Mouse (Mus musculus) heart, embryonic 14.5 days (tissue): ENCODE measurements around the gene Tldc2. TPM values are rescaled to one million over a fixed set of nuclear protein-coding genes. Genes with fewer than 3 reads are reported as not detected.

Experiments
- ATAC-seq: fragments of 200-750 bp; cut with Nextera tagmentation; 2 replicates; pipeline ENCODE4 v1.8.0; 2017; ENCODE audit warnings: low read depth, moderate TSS enrichment; ENCODE audit not compliant: insufficient number of reproducible peaks, insufficient read depth, low FRiP score
- H3K27ac ChIP-seq, 2 experiments: fragments of 200-500 bp in 1 of 2; fragments of 300-500 bp in 1 of 2; sonication (generic) in 1 of 2; replicated peaks in 1 of 2; 2 replicates each; pipeline ENCODE4 v1.5.1; 2012 to 2014; ENCODE audit warnings: low read depth in 2 of 2, low read length in 2 of 2, control low read depth in 1 of 2, mild to moderate bottlenecking in 1 of 2, mixed read lengths in 1 of 2; ENCODE audit not compliant: control insufficient read depth in 1 of 2, insufficient read depth in 1 of 2
- H3K27me3 ChIP-seq: fragments of 300-500 bp; sonication (generic); 2 replicates; pipeline ENCODE4 v1.6.1; 2014; ENCODE audit warnings: mild to moderate bottlenecking, low read length, control low read depth; ENCODE audit not compliant: control insufficient read depth, insufficient read depth
- H3K36me3 ChIP-seq: fragments of 300-500 bp; sonication (generic); 2 replicates; pipeline ENCODE4 v1.6.1; 2014; ENCODE audit warnings: mild to moderate bottlenecking, control low read depth, low read length, mixed read lengths; ENCODE audit not compliant: control insufficient read depth, insufficient read depth
- H3K4me1 ChIP-seq, 2 experiments: fragments of 200-500 bp in 1 of 2; fragments of 300-500 bp in 1 of 2; sonication (generic) in 1 of 2; 2 replicates each; pipeline ENCODE4 v1.6.1; 2012 to 2014; ENCODE audit warnings: low read length in 2 of 2, control low read depth in 1 of 2, mixed read lengths in 1 of 2; ENCODE audit not compliant: control insufficient read depth in 2 of 2, insufficient read depth in 2 of 2
- H3K4me2 ChIP-seq: fragments of 300-500 bp; sonication (generic); 2 replicates; pipeline ENCODE4 v1.6.1; 2014; ENCODE audit warnings: mild to moderate bottlenecking, low read length
- H3K4me3 ChIP-seq, 2 experiments: fragments of 200-500 bp in 1 of 2; fragments of 300-500 bp in 1 of 2; sonication (generic) in 1 of 2; 2 replicates each; pipeline ENCODE4 v1.5.1; 2012 to 2014; ENCODE audit warnings: low read length in 2 of 2, mild to moderate bottlenecking in 2 of 2, control low read depth in 1 of 2, low read depth in 1 of 2, moderate library complexity in 1 of 2; ENCODE audit not compliant: control insufficient read depth in 1 of 2, insufficient read depth in 1 of 2
- H3K9ac ChIP-seq: fragments of 300-500 bp; sonication (generic); 2 replicates; pipeline ENCODE4 v1.6.1; 2014; ENCODE audit warnings: mild to moderate bottlenecking, low read length
- H3K9me3 ChIP-seq: fragments of 300-500 bp; sonication (generic); 2 replicates; pipeline ENCODE4 v1.6.1; 2016; ENCODE audit warnings: low read length, control low read depth; ENCODE audit not compliant: control insufficient read depth
- WGBS: fragments of 180-500 bp; shearing (Covaris S2); extraction: QIAGEN DNeasy Blood & Tissue Kit; methylation state at CpG from one replicate; pipeline ENCODE4 v1.1.7; 2014; 5-methylcytosine and 5-hydroxymethylcytosine counted together
- polyA plus RNA-seq: library from polyadenylated mRNA; unstranded; fragments of >200 nt; fragmentation: Nextera tagmentation; extraction: Ambion mirVana; gene quantifications from 2 replicates; pipeline ENCODE4 v1.2.1, GENCODE M21; 2014

The Tldc2 gene
- polyA plus RNA-seq, 1 experiment from 2014 or later: not detected

DNA sequence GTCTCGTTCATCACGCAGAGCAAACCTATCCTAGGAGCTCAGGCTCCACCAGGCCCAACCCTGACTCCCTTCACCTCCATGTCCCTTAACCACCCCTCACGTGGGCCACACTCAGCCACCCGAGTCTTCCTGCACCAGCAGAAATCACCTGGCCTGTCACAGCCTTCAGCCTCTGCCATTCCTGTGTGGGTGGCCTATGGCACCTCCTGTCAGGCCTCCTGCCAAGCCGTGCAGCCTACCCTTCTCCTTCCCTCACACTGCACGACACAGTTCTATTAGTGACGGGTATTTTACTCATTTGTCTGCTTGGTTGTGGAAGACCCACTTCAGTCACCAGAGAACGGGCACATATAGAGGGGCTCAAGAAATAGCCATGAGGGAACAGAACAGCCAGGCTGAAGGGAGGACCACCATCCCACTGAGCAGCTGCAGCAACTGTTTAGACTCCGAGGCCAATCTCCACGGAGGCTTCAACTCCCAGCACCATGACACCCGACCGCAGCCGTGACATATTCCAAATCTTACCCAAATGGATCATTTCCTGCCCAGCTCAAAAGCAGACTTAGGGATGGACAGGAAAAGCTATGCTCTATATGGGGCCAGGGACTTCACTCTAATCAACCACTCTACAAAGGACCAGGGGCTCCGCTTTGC lies 18.0 kb upstream of the Tldc2 start:
- H3K9ac ChIP-seq: peak overlapping the region; percentile 70; the same call in 1 of the 2 replicates
- 58% methylated on average over 14 of the region's 14 CpGs for WGBS
- H3K27me3 ChIP-seq: no peaks in the 10 kb centered on the region
- ATAC-seq: no peak
- peaks cover 80 to 99% of the 10 kb centered on the region in 2 experiments for H3K4me1 ChIP-seq
- peaks cover 12% of the 10 kb centered on the region for H3K36me3 ChIP-seq
- H3K27ac ChIP-seq: peak overlapping the region; percentile 92 to 96
- H3K4me3 ChIP-seq: no peak overlapping the region
- peak overlapping the region; percentile 45 for H3K4me2 ChIP-seq
- no peaks in the 10 kb centered on the region for H3K9me3 ChIP-seq

GRCm38 (mm10) chr2:157069355-157069735 lies 17.5 kb upstream of the Tldc2 start:
- WGBS: 37% methylated on average over 3 of the region's 3 CpGs
- H3K4me1 ChIP-seq: peaks cover 79 to 99% of the 10 kb centered on the region in 2 experiments
- peaks cover 12% of the 10 kb centered on the region for H3K36me3 ChIP-seq
- no peak overlapping the region for H3K4me3 ChIP-seq
- H3K9me3 ChIP-seq: no peaks in the 10 kb centered on the region
- no peaks in the 10 kb centered on the region for H3K27me3 ChIP-seq
- ATAC-seq: no peak
- H3K4me2 ChIP-seq: peak overlapping the region; percentile 45
- H3K27ac ChIP-seq: peak overlapping the region; percentile 92 to 96
- H3K9ac ChIP-seq: peak overlapping the region; percentile 70

DNA sequence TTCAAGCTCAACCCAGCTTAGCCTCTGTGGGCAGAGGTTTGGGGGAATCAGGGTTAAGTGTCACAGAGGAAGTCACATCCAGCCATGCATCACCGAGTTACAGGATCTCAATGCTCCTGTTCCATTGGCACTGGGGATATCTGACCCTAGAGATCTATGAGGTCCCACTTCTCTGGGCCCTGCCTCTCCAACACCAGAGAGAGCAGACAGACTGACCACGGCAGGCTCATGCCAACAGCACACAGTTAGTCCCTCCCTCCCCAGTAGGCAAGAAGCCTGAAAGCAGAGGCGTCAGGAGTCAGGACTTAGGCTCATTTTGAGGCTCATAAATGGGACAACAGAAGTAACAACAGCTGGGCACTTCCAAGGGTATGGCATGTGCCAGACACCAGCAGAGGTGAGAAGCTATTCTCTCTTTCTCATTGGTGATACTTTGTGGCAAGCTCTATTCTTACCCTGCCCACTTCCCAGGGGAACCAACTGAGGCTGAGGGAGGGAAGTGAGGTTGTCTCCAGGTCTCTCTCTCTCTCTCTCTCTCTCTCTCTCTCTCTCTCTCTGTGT lies 17.0 kb upstream of the Tldc2 start:
- H3K9ac ChIP-seq: peak overlapping the region; percentile 70
- WGBS: 13% methylated on average over 3 of the region's 3 CpGs
- no peak overlapping the region for H3K4me3 ChIP-seq

DNA sequence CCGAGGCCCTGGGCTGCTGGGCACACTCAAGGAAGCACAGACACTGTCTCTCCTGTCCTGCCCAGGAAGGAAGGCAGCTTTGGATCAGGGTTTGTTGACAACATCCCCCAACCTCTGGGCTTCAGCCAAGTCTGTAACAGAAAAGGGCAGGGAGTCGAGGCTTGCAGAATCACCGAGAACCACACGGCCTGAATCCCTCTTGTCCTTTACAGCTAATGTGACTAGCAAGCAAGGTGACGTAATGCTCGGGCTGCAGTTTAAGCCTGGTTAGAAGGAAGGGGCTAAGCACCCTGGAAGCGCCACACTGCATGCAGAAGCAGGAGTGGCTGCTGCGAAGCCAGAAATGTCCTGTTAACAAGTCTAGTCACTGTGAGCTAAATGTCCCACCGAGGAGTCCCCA lies 16.5 kb upstream of the Tldc2 start:
- H3K27ac ChIP-seq: peak overlapping the region; percentile 92 to 96
- ATAC-seq: peak; percentile 20; the same call in 1 of the 2 replicates
- WGBS: 5% methylated on average over 8 of the region's 9 CpGs
- H3K4me1 ChIP-seq: peaks cover 73 to 99% of the 10 kb centered on the region in 2 experiments
- H3K4me2 ChIP-seq: peak overlapping the region; percentile 45
- no peaks in the 10 kb centered on the region for H3K9me3 ChIP-seq
- H3K27me3 ChIP-seq: no peaks in the 10 kb centered on the region
- H3K36me3 ChIP-seq: peaks cover 12% of the 10 kb centered on the region
- H3K9ac ChIP-seq: peak overlapping the region; percentile 70
- no peak overlapping the region for H3K4me3 ChIP-seq

More for the DNA sequence above, 17.0 kb upstream of the Tldc2 start:
- Histone ChIP-seq H3K27me3 (no peaks in the 10 kb centered on the region), H3K4me1 (peaks cover 77 to 99% of the 10 kb centered on the region in 2 experiments), H3K4me2 (peak overlapping the region; percentile 45), H3K9me3 (no peaks in the 10 kb centered on the region), H3K27ac (peak overlapping the region; percentile 92 to 96), H3K36me3 (peaks cover 12% of the 10 kb centered on the region)
- ATAC-seq: no peak

- Histone ChIP-seq H3K27ac (peak overlapping the region; percentile 92 to 96), H3K36me3 (peaks cover 19% of the 10 kb centered on the region), H3K4me3 (no peak overlapping the region), H3K4me1 (peaks cover 76 to 99% of the 10 kb centered on the region in 2 experiments), H3K4me2 (peak overlapping the region; percentile 45), H3K9me3 (no peaks in the 10 kb centered on the region), H3K9ac (peak overlapping the region; percentile 70), H3K27me3 (no peaks in the 10 kb centered on the region)
- 5% methylated on average over 2 of the region's 2 CpGs for WGBS
- peak; percentile 73 for ATAC-seq
These were observed 15.3 kb upstream of the Tldc2 start for GRCm38 (mm10) chr2:157071556-157071955.

- 65% methylated on average over 9 of the region's 9 CpGs for WGBS
- Histone ChIP-seq H3K9ac (peak overlapping the region; percentile 49; the same call in 1 of the 2 replicates), H3K4me2 (no peak overlapping the region), H3K9me3 (no peaks in the 10 kb centered on the region), H3K36me3 (peaks cover 23% of the 10 kb centered on the region), H3K4me3 (no peak overlapping the region), H3K4me1 (peaks cover 79 to 99% of the 10 kb centered on the region in 2 experiments), H3K27me3 (no peaks in the 10 kb centered on the region), H3K27ac (peak overlapping the region; percentile 73 to 96)
- ATAC-seq: no peak
These were observed 14.4 kb upstream of the Tldc2 start for GRCm38 (mm10) chr2:157072316-157072990.

DNA sequence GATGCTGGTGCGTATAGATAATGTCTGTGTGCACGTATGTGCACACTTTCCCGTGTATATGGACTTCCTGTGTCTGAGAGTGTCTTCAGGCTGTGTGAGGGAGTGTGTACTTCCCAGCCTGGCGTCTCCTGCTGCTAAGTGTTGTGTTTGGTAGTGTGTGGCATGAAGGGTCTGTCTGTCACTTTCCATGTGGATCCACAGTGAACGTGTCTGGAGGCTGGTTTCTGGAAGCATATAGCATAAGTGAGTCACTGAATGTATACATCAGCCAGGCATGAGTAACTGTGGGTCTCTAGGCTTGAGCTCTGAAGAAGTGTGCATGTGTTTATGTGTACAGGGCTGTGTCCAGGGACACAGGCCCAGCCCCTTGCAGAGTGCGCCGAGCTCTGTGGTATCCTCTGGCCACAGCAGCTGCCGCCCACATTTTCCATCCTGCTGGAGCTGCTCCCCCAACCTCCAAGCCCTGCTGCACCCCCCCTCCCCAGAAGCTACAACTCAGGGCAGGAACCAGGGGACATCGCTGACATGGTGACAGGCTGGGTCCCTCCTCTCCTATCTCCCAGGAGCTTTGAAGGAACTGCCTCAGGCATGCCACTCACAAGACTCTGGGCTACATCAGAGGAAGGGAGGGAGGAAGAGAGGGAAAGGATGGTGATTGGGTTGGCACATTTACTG lies 13.3 kb upstream of the Tldc2 start:
- ATAC-seq: no peak
- 50% methylated on average over 9 of the region's 9 CpGs for WGBS
- Histone ChIP-seq H3K4me3 (no peak overlapping the region), H3K4me1 (peaks cover 79 to 89% of the 10 kb centered on the region in 2 experiments), H3K36me3 (peaks cover 23% of the 10 kb centered on the region), H3K9me3 (no peaks in the 10 kb centered on the region), H3K9ac (no peak overlapping the region), H3K27me3 (no peaks in the 10 kb centered on the region), H3K4me2 (no peak overlapping the region), H3K27ac (peak overlapping the region in 1 of 2 experiments; percentile 96; a peak in 1 of 4 replicates)
